Mouse (Mus musculus) G1E (cell line): Measurements from ENCODE around the gene Gramd1b.

ENCODE experiments used
- CTCF ChIP-seq: IDR thresholded peaks from 2 replicates; pipeline ENCODE4 v1.5.1; 2012; ENCODE audit warnings: low read depth, low read length, inconsistent platforms, mixed read lengths
- GATA1 ChIP-seq: IDR thresholded peaks from 2 replicates; pipeline ENCODE4 v1.6.1; 2012; ENCODE audit warnings: borderline replicate concordance, low read length, inconsistent platforms, mixed read lengths
- POLR2AphosphoS5 ChIP-seq: IDR thresholded peaks from 2 replicates; pipeline ENCODE4 v1.6.1; 2012; ENCODE audit warnings: low read depth, low read length, inconsistent platforms; ENCODE audit not compliant: insufficient replicate concordance
- TAL1 ChIP-seq: conservative IDR thresholded peaks from 2 replicates; pipeline ENCODE4 v1.6.1; 2012; ENCODE audit warnings: low read depth, low read length, inconsistent platforms, mixed read lengths

- TF ChIP-seq CTCF (no peak), POLR2AphosphoS5 (no peak), TAL1 (no peak), GATA1 (no peak)
These were observed 208.0 kb downstream of the Gramd1b start for GRCm38 (mm10) chr9:40323171-40323570.
